Mouse (Mus musculus) intestine, postnatal 0 days (tissue): ENCODE measurements around the gene Yipf2. TPM values are rescaled to one million over a fixed set of nuclear protein-coding genes. Genes with fewer than 3 reads are reported as not detected.
"Not testable (repeated sequence)": the region's sequence is repeated elsewhere in the genome, so short reads cannot be mapped to it uniquely, and the experiment has no call there.

Source experiments
- ATAC-seq: fragments of 200-750 bp; cut with Nextera tagmentation; 2 replicates; pipeline ENCODE4 v1.8.0; 2017; ENCODE audit warnings: mild to moderate bottlenecking, moderate TSS enrichment, moderate library complexity
- H3K27ac ChIP-seq: fragments of 300-500 bp; sonication (generic); 2 replicates; pipeline ENCODE4 v1.5.1; 2014; ENCODE audit warnings: mild to moderate bottlenecking, low read depth, low read length, moderate library complexity
- H3K27me3 ChIP-seq: fragments of 300-500 bp; sonication (generic); replicated peaks from 2 replicates; pipeline ENCODE4 v1.6.1; 2014; ENCODE audit warnings: low read length, mixed read lengths; ENCODE audit not compliant: control insufficient read depth, insufficient read depth
- H3K36me3 ChIP-seq: fragments of 300-500 bp; sonication (generic); 2 replicates; pipeline ENCODE4 v1.6.1; 2014; ENCODE audit warnings: mild to moderate bottlenecking, moderate library complexity; ENCODE audit not compliant: control insufficient read depth, insufficient read depth
- H3K4me1 ChIP-seq: fragments of 300-500 bp; sonication (generic); replicated peaks from 2 replicates; pipeline ENCODE4 v1.6.1; 2014; ENCODE audit warnings: antibody characterized with exemption, low read length, mixed read lengths; ENCODE audit not compliant: control insufficient read depth, insufficient read depth
- H3K4me2 ChIP-seq: fragments of 300-500 bp; sonication (generic); replicated peaks from 2 replicates; pipeline ENCODE4 v1.6.1; 2014; ENCODE audit warnings: low read depth, mild to moderate bottlenecking, moderate library complexity
- H3K4me3 ChIP-seq: fragments of 300-500 bp; sonication (generic); 2 replicates; pipeline ENCODE4 v1.5.1; 2014; ENCODE audit warnings: low read depth, low read length
- H3K9ac ChIP-seq: fragments of 300-500 bp; sonication (generic); 2 replicates; pipeline ENCODE4 v1.6.1; 2014; ENCODE audit warnings: mild to moderate bottlenecking, low read depth, low read length
- H3K9me3 ChIP-seq: fragments of 300-500 bp; sonication (generic); 2 replicates; pipeline ENCODE4 v1.6.1; 2016; ENCODE audit warnings: mixed run types; ENCODE audit not compliant: control insufficient read depth
- CTCF ChIP-seq: sonication (generic); IDR thresholded peaks from 2 replicates; pipeline ENCODE4 v1.5.1; 2016; ENCODE audit warnings: low read depth, mild to moderate bottlenecking, control low read depth, antibody characterized with exemption, moderate library complexity
- WGBS: fragments of 180-500 bp; shearing (Covaris S2); extraction: QIAGEN DNeasy Blood & Tissue Kit; methylation state at CpG from one replicate; pipeline ENCODE4 v1.1.7; 2014; 5-methylcytosine and 5-hydroxymethylcytosine counted together
- microRNA counts: library from miRNA; unstranded; fragments of <30 nt; microRNA quantifications from one replicate; lab custom pipeline; 2016
- microRNA-seq: library from miRNA; unstranded; fragments of <30 nt; microRNA quantifications from one replicate; pipeline ENCODE4, GENCODE M21; 2016
- polyA plus RNA-seq: library from polyadenylated mRNA; unstranded; fragments of >200 nt; fragmentation: Nextera tagmentation; extraction: Ambion mirVana; gene quantifications from 2 replicates; pipeline ENCODE4 v1.2.1, GENCODE M21; 2015

Yipf2 gene
- polyA plus RNA-seq, 1 experiment from 2014 or later = 19.2 TPM

GRCm38 (mm10) chr9:21545916-21546788, 46.5 kb downstream of the Yipf2 start:
- ATAC-seq = peak; percentile 90
- Histone ChIP-seq H3K9ac (peak overlapping the region; percentile 35; the same call in 1 of the 2 replicates), H3K9me3 (no peaks in the 10 kb centered on the region), H3K4me1 (no peaks in the 10 kb centered on the region; the same call in 1 of the 2 replicates), H3K27ac (peak overlapping the region; percentile 57), H3K4me3 (peak overlapping the region; percentile 62), H3K27me3 (no peaks in the 10 kb centered on the region), H3K36me3 (peaks cover 5% of the 10 kb centered on the region; the same call in 1 of the 2 replicates), H3K4me2 (peak overlapping the region; percentile 75)
- TF ChIP-seq CTCF = peak; percentile 76
- under 1% methylated on average over 59 of the region's 67 CpGs for WGBS

- peak overlapping the region; percentile 75 for H3K4me2 ChIP-seq
- peak; percentile 78 for ATAC-seq
- no peaks in the 10 kb centered on the region; the same call in 1 of the 2 replicates for H3K4me1 ChIP-seq
- H3K4me3 ChIP-seq = peak overlapping the region; percentile 62
- H3K9me3 ChIP-seq = no peaks in the 10 kb centered on the region
- 8% methylated on average over 9 of the region's 9 CpGs for WGBS
- no peak for TF ChIP-seq CTCF
- H3K36me3 ChIP-seq = no peaks in the 10 kb centered on the region
- H3K9ac ChIP-seq = peak overlapping the region; percentile 35; the same call in 1 of the 2 replicates
- H3K27ac ChIP-seq = peak overlapping the region; percentile 57
- no peaks in the 10 kb centered on the region for H3K27me3 ChIP-seq
Observed at GRCm38 (mm10) chr9:21545351-21545915, 47.2 kb downstream of the Yipf2 start.

GRCm38 (mm10) chr9:21542001-21542400, 50.6 kb downstream of the Yipf2 start:
- H3K4me1 ChIP-seq, ATAC-seq, H3K36me3 ChIP-seq, H3K4me2 ChIP-seq, H3K9me3 ChIP-seq, H3K4me3 ChIP-seq, H3K9ac ChIP-seq, H3K27me3 ChIP-seq, H3K27ac ChIP-seq: not testable (repeated sequence)
- 89% methylated on average over 2 of the region's 2 CpGs for WGBS

GRCm38 (mm10) chr9:21539981-21540753, 52.5 kb downstream of the Yipf2 start:
- Histone ChIP-seq H3K9ac (no peak overlapping the region), H3K4me2 (no peak overlapping the region), H3K9me3 (no peaks in the 10 kb centered on the region), H3K27ac (no peak overlapping the region), H3K27me3 (no peaks in the 10 kb centered on the region), H3K4me1 (no peaks in the 10 kb centered on the region; the same call in 1 of the 2 replicates), H3K4me3 (no peak overlapping the region), H3K36me3 (no peaks in the 10 kb centered on the region)
- TF ChIP-seq CTCF = no peak
- no peak for ATAC-seq
- 60% methylated on average over 7 of the region's 7 CpGs for WGBS

MicroRNAs encoded within 50 kb of the gene (microRNA counts, 519-probe panel; counts per million panel counts)
- not detected for microRNA mmu-miR-1946b (lab: Ali Mortazavi, UCI)

Small RNA genes within 50 kb of the gene (microRNA-seq; reads per million reads assigned to microRNA genes)
- gene Mir1946b = not detected

Other genes with a start within 250 kb of the Yipf2 start
- gene Ilf3, start 225.0 kb downstream of the Yipf2 start, polyA plus RNA-seq = 41.0 and 42.8 TPM in 2 replicates
- gene Qtrt1, start 181.0 kb downstream of the Yipf2 start, polyA plus RNA-seq = 16.9 and 17.9 TPM in 2 replicates
- 69.6 and 74.7 TPM in 2 replicates for gene Dnm2, start 167.9 kb downstream of the Yipf2 start, polyA plus RNA-seq
- 31.1 and 31.4 TPM in 2 replicates for gene Tmed1, start 82.6 kb downstream of the Yipf2 start, polyA plus RNA-seq
- gene AB124611, start 66.7 kb downstream of the Yipf2 start, polyA plus RNA-seq = 0.43 and 1.1 TPM in 2 replicates
- gene Carm1, start 45.9 kb downstream of the Yipf2 start, polyA plus RNA-seq = 10.0 and 11.9 TPM in 2 replicates
- gene Timm29, start 106 bp downstream of the Yipf2 start, polyA plus RNA-seq = 15.1 and 15.9 TPM in 2 replicates
- 22.1 and 24.4 TPM in 2 replicates for gene Smarca4, start 23.3 kb upstream of the Yipf2 start, polyA plus RNA-seq
- gene Ldlr, start 130.7 kb upstream of the Yipf2 start, polyA plus RNA-seq = 22.8 and 26.6 TPM in 2 replicates
- 23.5 and 32.4 TPM in 2 replicates for gene Spc24, start 167.5 kb upstream of the Yipf2 start, polyA plus RNA-seq
- gene Kank2, start 205.9 kb upstream of the Yipf2 start, polyA plus RNA-seq = 6.4 TPM in 2 replicates
- 15.9 and 21.1 TPM in 2 replicates for gene Angptl8, start 242.7 kb upstream of the Yipf2 start, polyA plus RNA-seq